Mouse (Mus musculus): ENCODE data around the gene Zbtb39. TPM values are rescaled to one million over a fixed set of nuclear protein-coding genes. Genes with fewer than 3 reads are reported as not detected.
"Not testable (repeated sequence)": the region's sequence is repeated elsewhere in the genome, so short reads cannot be mapped to it uniquely, and the experiment has no call there.

The Zbtb39 gene
- polyA plus RNA-seq, 1 experiment: 10.5 TPM

GRCm38 (mm10) chr10:127763914-127764680 is 24.8 kb downstream of the Zbtb39 start:
- no peak for DNase-seq
- no peak for TF ChIP-seq POLR2A (IDR thresholded peaks at IDR 0.05; ENCODE audit: borderline replicate concordance, extremely low read depth, low read depth, low read length)
- TF ChIP-seq CTCF (IDR thresholded peaks at IDR 0.05; ENCODE audit: insufficient read depth, low read length): no peak
- WGBS: 61% methylated on average over 12 of the region's 12 CpGs

GRCm38 (mm10) chr10:127766564-127766963 is 27.2 kb downstream of the Zbtb39 start:
- DNase-seq: no peak
- TF ChIP-seq POLR2A (IDR thresholded peaks at IDR 0.05; ENCODE audit: borderline replicate concordance, extremely low read depth, low read depth, low read length): no peak
- no peak for TF ChIP-seq CTCF (IDR thresholded peaks at IDR 0.05; ENCODE audit: insufficient read depth, low read length)
- Histone ChIP-seq H3K4me3 (replicated peaks; ENCODE audit: extremely low read depth, low read depth, low read length) (no peak overlapping the region), H3K4me1 (ENCODE audit: control insufficient read depth, insufficient read depth, low read length) (no peaks in the 10 kb centered on the region)
- WGBS: 78% methylated on average over 1 of the region's 1 CpGs

More at GRCm38 (mm10) chr10:127763914-127764680, 24.8 kb downstream of the Zbtb39 start:
- H3K4me3 ChIP-seq (replicated peaks; ENCODE audit: extremely low read depth, low read depth, low read length): no peak overlapping the region
- no peaks in the 10 kb centered on the region for H3K4me1 ChIP-seq (ENCODE audit: control insufficient read depth, insufficient read depth, low read length)

- TF ChIP-seq CTCF (IDR thresholded peaks at IDR 0.05; ENCODE audit: insufficient read depth, low read length) (no peak), POLR2A (IDR thresholded peaks at IDR 0.05; ENCODE audit: borderline replicate concordance, extremely low read depth, low read depth, low read length) (no peak)
- H3K4me3 ChIP-seq (replicated peaks; ENCODE audit: extremely low read depth, low read depth, low read length): no peak within 1 kb of the TSS
- DNase-seq: no peak
- WGBS: 62% methylated on average over 2 of the region's 2 CpGs
- no peaks in the 10 kb centered on the region for H3K4me1 ChIP-seq (ENCODE audit: control insufficient read depth, insufficient read depth, low read length)
These were observed 36.7 kb downstream of the Zbtb39 start, which contains the start of gene Rdh9 for GRCm38 (mm10) chr10:127776011-127776410. Rdh9 (plus strand) TSS chr10:127776386.

- 97% methylated on average over 17 of the region's 17 CpGs for WGBS
- H3K4me1 ChIP-seq (ENCODE audit: control insufficient read depth, insufficient read depth, low read length); DNase-seq; H3K4me3 ChIP-seq (replicated peaks; ENCODE audit: extremely low read depth, low read depth, low read length): not testable (repeated sequence)
These were observed 43.0 kb downstream of the Zbtb39 start for GRCm38 (mm10) chr10:127782321-127782720.

GRCm38 (mm10) chr10:127785411-127785810 is 46.1 kb downstream of the Zbtb39 start:
- not testable (repeated sequence) for DNase-seq; H3K4me3 ChIP-seq (replicated peaks; ENCODE audit: extremely low read depth, low read depth, low read length); H3K4me1 ChIP-seq (ENCODE audit: control insufficient read depth, insufficient read depth, low read length)
- 61% methylated on average over 1 of the region's 1 CpGs for WGBS

Other genes starting within 250 kb of the Zbtb39 start
- 1.5 and 5.8 TPM in 2 replicates for gene Stac3, start 237.9 kb upstream of the Zbtb39 start, polyA plus RNA-seq (2012; rRNA removed)
- 107 and 124 TPM in 2 replicates for gene Ndufa4l2, start 224.6 kb upstream of the Zbtb39 start, polyA plus RNA-seq (2012; rRNA removed)
- gene Shmt2, start 217.1 kb upstream of the Zbtb39 start, polyA plus RNA-seq (2012; rRNA removed): 40.3 and 57.7 TPM in 2 replicates
- gene Nxph4, start 205.0 kb upstream of the Zbtb39 start, polyA plus RNA-seq (2012; rRNA removed): 0.23 and 0.24 TPM in 2 replicates
- gene Lrp1, start 118.4 kb upstream of the Zbtb39 start, polyA plus RNA-seq (2012; rRNA removed): 215 and 248 TPM in 2 replicates
- gene Stat6, start 96.6 kb upstream of the Zbtb39 start, polyA plus RNA-seq (2012; rRNA removed): 92.3 and 123 TPM in 2 replicates
- gene Nemp1, start 72.6 kb upstream of the Zbtb39 start, polyA plus RNA-seq (2012; rRNA removed): 2.7 and 3.6 TPM in 2 replicates
- 32.8 and 35.1 TPM in 2 replicates for gene Nab2, start 71.0 kb upstream of the Zbtb39 start, polyA plus RNA-seq (2012; rRNA removed)
- gene Myo1a, start 34.4 kb upstream of the Zbtb39 start, polyA plus RNA-seq (2012; rRNA removed): 0.11 and 0.77 TPM in 2 replicates
- gene Tac2, start 15.1 kb upstream of the Zbtb39 start, polyA plus RNA-seq (2012; rRNA removed): not detected in 2 replicates
- 31.1 and 51.3 TPM in 2 replicates for gene Gpr182, start 12.2 kb downstream of the Zbtb39 start, polyA plus RNA-seq (2012; rRNA removed)
- 0.05 and 0.11 TPM in 2 replicates for gene Rdh1, start 20.2 kb downstream of the Zbtb39 start, polyA plus RNA-seq (2012; rRNA removed)
- gene Rdh16f1, start 20.2 kb downstream of the Zbtb39 start, polyA plus RNA-seq (2012; rRNA removed): 0.07 and 0.14 TPM in 2 replicates
- gene Rdh9, start 36.8 kb downstream of the Zbtb39 start, polyA plus RNA-seq (2012; rRNA removed): 0.17 TPM in 1 of 2 replicates, not detected in the other
- gene Rdh16, start 61.6 kb downstream of the Zbtb39 start, polyA plus RNA-seq (2012; rRNA removed): 0.04 and 0.09 TPM in 2 replicates
- gene Rdh19, start 110.4 kb downstream of the Zbtb39 start, polyA plus RNA-seq (2012; rRNA removed): not detected in 2 replicates
- gene Rdh16f2, start 126.9 kb downstream of the Zbtb39 start, polyA plus RNA-seq (2012; rRNA removed): not detected in 2 replicates
- gene Rdh7, start 149.3 kb downstream of the Zbtb39 start, polyA plus RNA-seq (2012; rRNA removed): 0.12 and 0.72 TPM in 2 replicates
- 2.9 TPM in 1 of 2 replicates, not detected in the other for gene Sdr9c7, start 159.0 kb downstream of the Zbtb39 start, polyA plus RNA-seq (2012; rRNA removed)